Mouse (Mus musculus) CH12.LX (cell line): ENCODE results near the gene Tex264.

Source experiments
- CTCF ChIP-seq, 2 experiments: IDR thresholded peaks in 1 of 2; conservative IDR thresholded peaks in 1 of 2; 2 replicates each; pipeline ENCODE4 v1.5.1; 2011 to 2012; ENCODE audit warnings: low read depth in 2 of 2, low read length in 2 of 2, improper control_type of control experiment in 1 of 2, inconsistent platforms in 1 of 2, mild to moderate bottlenecking in 1 of 2, moderate library complexity in 1 of 2
- ELF1 ChIP-seq: IDR thresholded peaks from 2 replicates; pipeline ENCODE4 v1.6.1; 2014; ENCODE audit warnings: low read depth, mild to moderate bottlenecking, inconsistent platforms, low read length, improper control_type of control experiment
- ETS1 ChIP-seq: conservative IDR thresholded peaks from 2 replicates; pipeline ENCODE4 v1.6.1; 2012; ENCODE audit warnings: low read depth, mild to moderate bottlenecking, inconsistent platforms, low read length, improper control_type of control experiment, moderate library complexity
- GABPA ChIP-seq: IDR thresholded peaks from 2 replicates; pipeline ENCODE4 v1.6.1; 2012; ENCODE audit warnings: low read depth, low read length, improper control_type of control experiment, inconsistent platforms; ENCODE audit not compliant: insufficient replicate concordance
- POLR2A ChIP-seq: IDR thresholded peaks from 2 replicates; pipeline ENCODE4 v1.6.1; 2011; ENCODE audit warnings: low read depth, mild to moderate bottlenecking, improper control_type of control experiment, low read length
- RAD21 ChIP-seq: IDR thresholded peaks from 2 replicates; pipeline ENCODE4 v1.6.1; 2011; ENCODE audit warnings: low read depth, mild to moderate bottlenecking, low read length, improper control_type of control experiment, moderate library complexity
- TBP ChIP-seq: conservative IDR thresholded peaks from 2 replicates; pipeline ENCODE4 v1.6.1; 2011; ENCODE audit warnings: low read depth, low read length, improper control_type of control experiment
- ZNF384 ChIP-seq: IDR thresholded peaks from 2 replicates; pipeline ENCODE4 v1.6.1; 2012; ENCODE audit warnings: low read depth, low read length, improper control_type of control experiment, inconsistent platforms

DNA sequence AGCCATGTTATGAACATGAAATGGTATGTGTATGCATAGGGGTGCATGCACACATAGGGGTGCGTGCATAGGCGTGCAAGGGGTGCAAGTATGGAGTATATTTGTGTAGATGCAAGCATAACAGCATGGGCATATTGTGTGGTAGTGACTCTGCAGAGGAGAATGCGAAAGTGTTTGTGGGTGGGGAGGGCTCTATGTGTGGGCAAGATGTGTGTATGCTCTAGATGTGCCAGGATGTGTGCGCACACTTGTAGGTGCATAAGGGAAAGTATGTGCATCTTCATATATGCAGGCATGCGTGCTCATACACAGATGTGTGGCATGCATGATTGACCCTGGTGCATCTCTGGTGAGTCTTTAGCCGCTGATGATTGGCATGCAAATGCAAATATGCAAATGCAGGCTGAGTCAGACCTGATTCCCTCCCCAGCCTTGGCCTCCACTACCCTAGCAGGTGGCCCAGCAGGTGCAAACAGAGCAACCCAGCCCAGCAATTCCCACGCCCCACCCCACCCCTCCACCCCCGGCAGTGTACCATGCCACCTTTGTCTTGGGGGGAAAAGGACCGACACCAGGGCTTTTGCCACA lies 39.9 kb downstream of the Tex264 start:
- peak; percentile 65 for TF ChIP-seq ETS1
- no peak for TF ChIP-seq ZNF384
- TF ChIP-seq POLR2A = no peak
- TF ChIP-seq ELF1 = no peak
- no peak for TF ChIP-seq TBP
- TF ChIP-seq CTCF (conservative IDR thresholded peaks at IDR 0.05 in 1 of 2, IDR thresholded peaks at IDR 0.05 in 1 of 2; ENCODE audit: low read depth in 2 of 2, low read length in 2 of 2) = no peak
- TF ChIP-seq GABPA = no peak
- TF ChIP-seq RAD21 = no peak
